Mouse (Mus musculus) gastrocnemius, postnatal 14 days (tissue): ENCODE measurements around the gene Mccc2. TPM values are rescaled to one million over a fixed set of nuclear protein-coding genes. Genes with fewer than 3 reads are reported as not detected.
A peak's percentile ranks its signal among the peaks of the same experiment; 100 is the strongest.

Experiments used
- DNase-seq: peaks from one replicate; pipeline ENCODE4 v3.0.0; 2021; ENCODE audit warnings: mixed read lengths
- intact Hi-C: fragments of 180-260 bp; cut with DNase I; formaldehyde crosslinking; loops from one replicate; pipeline ENCODE4 v1.15.1; 2025; ENCODE audit warnings: low total_unique reads
- total RNA-seq, 2 experiments: library from RNA; stranded (reverse); gene quantifications; 2 replicates each; pipeline ENCODE4 v1.2.3; 2021

Gene Mccc2
- total RNA-seq, 2 experiments from 2014 or later: 35.3 to 37.4 TPM

DNA sequence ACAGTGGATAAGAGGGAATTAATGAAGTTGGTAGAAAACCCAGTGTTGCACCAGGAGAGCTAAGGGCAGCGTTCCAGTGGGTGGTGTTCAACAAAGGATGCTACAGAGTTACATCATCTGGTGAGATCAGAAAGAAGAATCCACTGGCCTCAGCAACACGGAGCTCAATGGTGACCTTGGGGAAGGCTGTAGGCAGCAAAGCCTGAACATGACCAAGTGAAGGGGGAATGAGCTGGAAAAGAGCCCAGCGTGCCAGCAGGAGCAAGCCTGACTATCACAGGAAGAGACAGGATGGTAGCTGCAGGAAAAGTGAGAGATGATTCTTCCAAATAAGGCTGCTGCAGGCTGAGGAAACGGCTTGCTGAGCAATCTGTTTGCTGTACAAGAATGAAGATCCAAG, 68.0 kb downstream of the Mccc2 start:
- intact Hi-C loops: no loop called here
- peak; percentile 9 for DNase-seq

DNA sequence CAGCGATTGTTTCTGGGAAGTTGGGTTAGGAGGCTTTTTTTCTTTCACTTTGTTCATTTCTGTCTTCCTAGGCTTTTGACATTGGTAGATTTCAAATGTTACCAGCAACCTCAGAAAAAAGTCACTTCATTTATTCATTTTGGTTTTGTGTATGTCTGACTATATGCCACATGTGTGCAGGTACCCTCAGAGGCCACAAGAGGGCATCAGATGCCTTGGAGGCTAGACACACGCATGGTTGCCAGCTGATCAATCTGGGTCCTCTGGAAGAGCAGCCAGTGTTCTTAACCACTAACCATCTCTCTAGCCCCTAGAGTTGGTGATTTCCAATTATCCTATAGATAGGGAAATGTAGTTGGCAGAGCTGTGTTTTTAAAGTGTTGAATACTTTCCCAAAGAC, 71.9 kb downstream of the Mccc2 start:
- intact Hi-C loops: no loop called here
- no peak for DNase-seq

DNA sequence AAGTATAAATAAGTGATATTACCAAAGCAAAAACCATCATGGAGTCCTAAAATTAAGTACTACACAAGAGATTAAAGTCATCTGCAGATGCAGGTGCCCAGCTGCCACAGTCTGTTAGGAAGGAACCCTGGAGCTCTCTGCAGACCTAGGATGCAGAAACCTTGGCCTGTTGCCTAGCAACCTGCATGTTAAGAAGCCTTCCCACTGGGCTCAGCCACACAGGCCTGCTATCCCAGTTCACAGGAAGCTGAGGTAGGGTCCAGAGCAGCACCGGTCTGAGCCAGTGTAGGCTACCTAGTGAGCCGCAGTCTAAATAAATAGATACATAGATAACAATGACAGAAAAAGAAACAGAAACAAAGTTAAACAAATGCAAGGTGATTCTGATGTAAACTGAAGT, 74.8 kb downstream of the Mccc2 start:
- intact Hi-C loops: no loop called here
- no peak for DNase-seq

GRCm38 (mm10) chr13:99939320-99939671, 76.1 kb downstream of the Mccc2 start:
- no peak for DNase-seq
- intact Hi-C loops: no loop called here

- intact Hi-C loops: no loop called here
- DNase-seq: no peak
Measured at GRCm38 (mm10) chr13:99938606-99939319, 76.7 kb downstream of the Mccc2 start.

- intact Hi-C loops: no loop called here
- no peak for DNase-seq
Measured at GRCm38 (mm10) chr13:99937741-99938140, 77.7 kb downstream of the Mccc2 start.

DNA sequence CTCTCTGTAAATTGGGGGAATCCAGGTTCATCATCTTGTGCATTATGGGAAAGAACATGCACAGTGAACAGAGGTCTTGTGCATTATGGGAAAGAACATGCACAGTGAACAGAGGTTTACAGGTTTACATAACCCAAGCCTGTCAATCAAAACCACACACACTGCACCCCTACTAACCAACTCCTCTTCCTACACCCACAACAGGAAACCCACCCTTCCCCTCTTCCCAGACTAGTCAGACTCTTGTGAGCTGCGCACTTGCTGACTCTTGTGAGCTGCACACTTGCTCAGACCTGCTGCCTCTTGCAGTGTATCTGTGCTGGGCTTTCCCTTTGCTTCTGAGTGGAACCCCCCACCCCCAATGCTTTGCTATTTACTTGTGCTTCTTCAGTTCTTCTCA, 83.0 kb downstream of the Mccc2 start:
- intact Hi-C loops: no loop called here
- no peak for DNase-seq

GRCm38 (mm10) chr13:99931502-99931901, 83.9 kb downstream of the Mccc2 start:
- intact Hi-C loops: no loop called here
- no peak for DNase-seq

- intact Hi-C loops: no loop called here
- no peak for DNase-seq
Measured at GRCm38 (mm10) chr13:99926249-99926648, 89.2 kb downstream of the Mccc2 start.

GRCm38 (mm10) chr13:99915632-99916031, 99.8 kb downstream of the Mccc2 start:
- intact Hi-C loops: no loop called here

GRCm38 (mm10) chr13:99900965-99901364, 114.5 kb downstream of the Mccc2 start, which contains the start of gene Cartpt:
Gene Cartpt (minus strand): TSS chr13:99901091.
- no peak for DNase-seq
- intact Hi-C loops: no loop called here

More at GRCm38 (mm10) chr13:99915632-99916031, 99.8 kb downstream of the Mccc2 start:
- DNase-seq: no peak

DNA sequence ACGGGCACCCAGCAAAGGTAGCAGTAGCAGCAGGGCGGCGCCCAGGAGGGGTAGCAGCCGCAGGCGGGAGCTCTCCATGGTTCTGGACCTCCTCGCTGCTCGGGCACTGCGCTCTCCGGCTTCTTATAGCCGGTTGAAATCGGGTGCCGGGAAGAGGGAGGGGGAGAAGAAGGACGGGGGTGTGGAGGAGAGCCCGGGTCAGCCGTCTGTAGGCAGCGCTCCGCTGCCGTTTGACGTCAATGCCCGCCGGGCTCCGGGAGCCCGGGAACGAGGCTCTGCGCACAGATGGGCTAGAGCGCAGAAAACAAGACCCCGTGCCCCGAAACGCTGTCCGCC, 114.9 kb downstream of the Mccc2 start:
- intact Hi-C loops: no loop called here
- peak; percentile 45 for DNase-seq

DNA sequence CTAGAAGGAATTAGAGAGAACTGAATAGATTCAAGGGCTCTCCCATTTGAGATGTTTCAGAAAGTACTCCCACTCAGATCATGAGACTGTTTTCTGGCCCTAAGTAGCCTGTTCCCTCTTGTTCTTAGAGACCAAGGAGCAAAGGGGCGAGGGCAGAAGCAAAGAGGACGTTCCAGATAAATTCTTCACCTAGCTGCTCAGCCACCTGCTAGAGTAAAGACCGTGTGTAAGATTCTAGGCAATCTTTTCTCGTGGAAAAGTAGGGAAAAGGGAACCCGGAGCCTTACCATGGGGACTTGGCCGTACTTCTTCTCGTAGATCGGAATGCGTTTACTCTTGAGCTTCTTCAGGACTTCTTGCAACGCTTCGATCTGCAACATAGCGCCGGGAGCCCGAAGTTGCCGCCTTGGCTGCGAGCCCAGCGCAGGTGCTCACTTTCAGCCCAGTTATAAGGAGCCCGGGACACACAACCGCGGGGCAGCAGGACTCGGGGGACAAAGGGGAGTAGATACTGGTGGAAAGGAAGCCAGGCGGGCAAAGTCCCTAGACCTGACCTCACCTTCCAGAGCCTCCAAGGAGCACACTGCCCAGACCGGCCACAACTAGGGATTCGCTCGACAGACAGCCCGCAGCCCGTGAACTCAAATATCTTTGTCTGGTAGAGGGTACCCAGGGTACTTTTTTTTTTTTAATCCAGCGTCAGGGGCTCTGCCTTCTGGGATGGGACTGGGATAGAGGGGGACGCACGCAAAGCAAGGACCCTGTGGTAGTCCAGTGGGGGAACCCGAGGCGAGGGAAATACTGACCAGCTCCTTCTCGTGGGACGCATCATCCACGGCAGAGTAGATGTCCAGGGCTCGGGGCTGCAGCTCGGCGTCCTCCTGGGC, 115.5 kb downstream of the Mccc2 start:
- DNase-seq: no peak
- intact Hi-C loops: no loop called here

DNA sequence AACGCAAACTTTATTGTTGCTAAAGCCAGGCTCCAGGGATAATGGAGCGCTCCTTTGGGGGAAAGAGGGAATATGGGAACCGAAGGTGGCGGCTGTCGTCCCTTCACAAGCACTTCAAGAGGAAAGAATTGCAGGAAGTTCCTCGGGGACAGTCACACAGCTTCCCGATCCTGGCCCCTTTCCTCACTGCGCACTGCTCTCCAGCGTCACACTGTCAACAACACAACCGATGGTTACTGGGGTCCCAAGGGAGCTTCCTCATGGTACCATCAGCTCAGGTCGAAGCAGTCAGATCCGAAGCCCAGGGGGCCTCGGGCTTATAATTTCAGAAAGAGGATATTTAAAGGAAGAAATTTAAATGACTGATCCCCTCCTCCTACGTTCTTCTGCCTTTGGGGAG, 116.6 kb downstream of the Mccc2 start:
- intact Hi-C loops: no loop called here
- DNase-seq: no peak

Other genes starting within 250 kb of the Mccc2 start
- gene Cartpt, start 114.5 kb downstream of the Mccc2 start, total RNA-seq: not detected
- gene Bdp1, start 88.4 kb upstream of the Mccc2 start, total RNA-seq: 10 to 100 TPM; 11.7 to 12.1 TPM
- gene Serf1, start 92.4 kb upstream of the Mccc2 start, total RNA-seq: 10 to 100 TPM; 11.0 to 12.7 TPM
- 10 to 100 TPM; 16.6 to 16.9 TPM for gene Smn1, start 109.2 kb upstream of the Mccc2 start, total RNA-seq
- gene Naip2, start 186.5 kb upstream of the Mccc2 start, total RNA-seq: under 1 TPM in 1 of 2 experiments, not detected in 1; 0.08 TPM
- gene Naip5, start 230.7 kb upstream of the Mccc2 start, total RNA-seq: under 1 TPM; 0.08 to 0.13 TPM